Mouse (Mus musculus) spleen, adult 2 months (tissue): ENCODE measurements at regions not wholly inside any gene's neighbourhood (a gene's known extent, or its start where the extent isn't known, plus 50 kb on each side); places are given as distances from the start of the nearest gene placed in this dataset.

Experiments used
- CTCF ChIP-seq: fragments of 200-500 bp; IDR thresholded peaks from 2 replicates; pipeline ENCODE4 v1.5.1; 2011; ENCODE audit warnings: mild to moderate bottlenecking, inconsistent platforms; ENCODE audit not compliant: insufficient read depth, insufficient read length, insufficient replicate concordance; ENCODE audit errors: extremely low read depth
- POLR2A ChIP-seq: fragments of 200-500 bp; IDR thresholded peaks from 2 replicates; pipeline ENCODE4 v1.6.1; 2011; ENCODE audit warnings: low read depth, low read length, inconsistent platforms

GRCm38 (mm10) chr4:7751208-7751607, 487.6 kb downstream of the Car8 start:
- no peak for TF ChIP-seq CTCF
- no peak for TF ChIP-seq POLR2A
